9 mouse cellular contexts compared by ENCODE assay signal in the genomic region with DNA sequence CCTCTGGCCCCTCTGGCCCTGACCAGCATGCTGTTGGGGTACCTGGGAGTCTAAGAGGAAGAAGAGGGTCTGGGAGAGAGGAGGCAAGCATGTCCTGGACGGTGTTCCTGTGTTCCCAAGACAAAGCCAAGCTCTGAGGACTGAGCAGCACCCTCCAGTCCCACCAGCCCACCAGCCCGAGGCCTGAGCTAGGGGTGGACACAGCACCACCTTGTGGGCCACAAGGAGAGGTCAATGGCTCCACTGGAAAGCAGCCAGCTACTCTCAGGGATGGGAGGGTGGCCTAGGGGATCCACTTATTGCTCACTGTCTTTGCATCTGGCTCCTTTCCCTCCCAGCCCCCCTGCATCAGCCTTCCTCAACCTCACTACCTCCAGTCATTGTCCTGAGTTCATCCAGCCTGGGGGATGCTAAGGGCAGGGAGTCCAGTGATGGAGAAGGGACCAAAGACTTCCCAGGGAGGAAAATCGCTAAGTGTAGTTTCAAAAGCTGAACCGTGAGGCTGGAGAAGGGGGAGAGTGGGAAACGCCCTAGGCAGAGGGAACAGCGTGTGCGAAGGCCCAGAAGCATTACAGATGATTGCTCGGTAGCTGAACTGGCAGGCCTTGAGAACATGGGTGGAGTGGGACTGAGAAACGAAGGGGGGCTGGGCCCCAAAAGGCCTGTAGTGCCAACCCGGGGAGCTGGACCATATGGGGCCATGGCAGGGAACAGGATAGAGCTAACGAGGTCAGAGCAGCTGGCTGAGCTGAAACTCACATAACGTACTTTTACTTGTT. TPM values are rescaled to one million over a fixed set of nuclear protein-coding genes. Genes with fewer than 3 reads are reported as not detected.
DNase-seq lines count a peak whose midpoint lies in the region; ATAC-seq and TF ChIP-seq lines count a peak whose summit lies in the region.
"Had no signal": no experiment of that assay in that cellular context is flagged by ENCODE, and none has a peak within 500 bp of the region (broad histone marks: within the 10 kb centered on the region; RNA-seq: fewer than 3 reads in every experiment).

No protein-coding gene starts in this region.

- no peak overlapping the region for H3K9ac ChIP-seq in ES-Bruce4 (ENCODE audit: low read depth, poor library complexity, severe bottlenecking)
- no peak overlapping the region for H3K9ac ChIP-seq in liver, adult 2 months (ENCODE audit: low read depth, low read length)
- H3K9ac ChIP-seq in neural tube, embryonic 15.5 days (replicated peaks): no peak overlapping the region

- no peak overlapping the region for H3K4me2 ChIP-seq in neural tube, embryonic 15.5 days

- H3K9me3 ChIP-seq in ES-Bruce4 (replicated peaks; ENCODE audit: control insufficient read depth, insufficient read depth, low read length, poor library complexity, severe bottlenecking): no peaks in the 10 kb centered on the region
- no peaks in the 10 kb centered on the region for H3K9me3 ChIP-seq in embryonic facial prominence, embryonic 10.5 days
- H3K9me3 ChIP-seq in neural tube, embryonic 15.5 days (replicated peaks): no peaks in the 10 kb centered on the region
- H3K9me3 ChIP-seq: megakaryocyte, embryonic 14.5 days had no signal

- peak; percentile 21 for DNase-seq in adipocyte (ENCODE audit: low spot score)
- peak; percentile 80 for DNase-seq in embryonic facial prominence, embryonic 10.5 days (ENCODE audit: low spot score)
- peak; percentile 20 to 31 for DNase-seq in heart, postnatal 36 days
- DNase-seq in liver, adult 2 months (ENCODE audit: extremely low read depth, low read depth, low spot score): no peak
- DNase-seq in right cerebral cortex, postnatal 36 days (ENCODE audit: low spot score in 2 of 2): no peak

- H3K79me2 ChIP-seq in liver, adult 2 months (ENCODE audit: control insufficient read depth, insufficient read depth, low read length): no peaks in the 10 kb centered on the region

- H3K4me3 ChIP-seq in ES-Bruce4 (ENCODE audit: low read depth, low read length): no peak overlapping the region
- no peak overlapping the region for H3K4me3 ChIP-seq in embryonic facial prominence, embryonic 10.5 days
- no peak overlapping the region for H3K4me3 ChIP-seq in liver, adult 2 months (ENCODE audit: insufficient read depth, low read depth, low read length)
- H3K4me3 ChIP-seq in neural tube, embryonic 15.5 days (replicated peaks): no peak overlapping the region
- H3K4me3 ChIP-seq: megakaryocyte, embryonic 14.5 days had no signal

- no peak overlapping the region for H3K27ac ChIP-seq in ES-Bruce4 (ENCODE audit: insufficient read depth, low read length)
- peak overlapping the region; percentile 75 for H3K27ac ChIP-seq in embryonic facial prominence, embryonic 10.5 days (replicated peaks)
- H3K27ac ChIP-seq in liver, adult 2 months (replicated peaks; ENCODE audit: insufficient read depth, low read depth, low read length): no peak overlapping the region
- no peak overlapping the region for H3K27ac ChIP-seq in neural tube, embryonic 15.5 days (replicated peaks)

- no peaks in the 10 kb centered on the region for H3K36me3 ChIP-seq in ES-Bruce4 (ENCODE audit: control insufficient read depth, insufficient read depth, low read length, poor library complexity, severe bottlenecking)
- no peaks in the 10 kb centered on the region for H3K36me3 ChIP-seq in embryonic facial prominence, embryonic 10.5 days (replicated peaks)
- no peaks in the 10 kb centered on the region for H3K36me3 ChIP-seq in liver, adult 2 months (ENCODE audit: control insufficient read depth, insufficient read depth, low read length)
- H3K36me3 ChIP-seq in neural tube, embryonic 15.5 days: no peaks in the 10 kb centered on the region

- no peak for TF ChIP-seq POLR2A in ES-Bruce4 (IDR thresholded peaks at IDR 0.05; ENCODE audit: insufficient read depth, low read length)
- no peak for TF ChIP-seq POLR2A in liver, adult 2 months (IDR thresholded peaks at IDR 0.05; ENCODE audit: extremely low read depth, insufficient read depth, low read length)

- TF ChIP-seq CTCF in ES-Bruce4 (IDR thresholded peaks at IDR 0.05; ENCODE audit: low read depth, low read length): peak; percentile 67
- peak; percentile 56 for TF ChIP-seq CTCF in liver, adult 2 months (IDR thresholded peaks at IDR 0.05; ENCODE audit: low read depth, low read length)

- 0 out of 2 replicates have a peak, but pooled peaks have one; percentile 65 for ATAC-seq in neural tube, embryonic 15.5 days (ENCODE audit: low FRiP score)
- no peak for ATAC-seq in megakaryocyte, adult 5-6 weeks (ENCODE audit: poor library complexity, severe bottlenecking)

- H3K4me1 ChIP-seq in ES-Bruce4 (ENCODE audit: control insufficient read depth, insufficient read depth, low read length): no peaks in the 10 kb centered on the region
- H3K4me1 ChIP-seq in embryonic facial prominence, embryonic 10.5 days: peaks cover 41% of the 10 kb centered on the region
- peaks cover 8% of the 10 kb centered on the region for H3K4me1 ChIP-seq in liver, adult 2 months (ENCODE audit: control insufficient read depth, insufficient read depth, low read length)
- H3K4me1 ChIP-seq in neural tube, embryonic 15.5 days: peaks cover 8% of the 10 kb centered on the region

- no peaks in the 10 kb centered on the region for H3K27me3 ChIP-seq in ES-Bruce4 (ENCODE audit: control insufficient read depth, insufficient read depth, low read length, poor library complexity, severe bottlenecking)
- H3K27me3 ChIP-seq in embryonic facial prominence, embryonic 10.5 days (replicated peaks; ENCODE audit: low read depth, poor library complexity, severe bottlenecking): 0 out of 2 replicates have a peak, but pooled peaks cover 8% of the 10 kb centered on the region
- H3K27me3 ChIP-seq in liver, adult 2 months (ENCODE audit: control insufficient read depth, insufficient read depth, low read length): no peaks in the 10 kb centered on the region
- H3K27me3 ChIP-seq in neural tube, embryonic 15.5 days (replicated peaks): no peaks in the 10 kb centered on the region

- TF ChIP-seq EP300 in ES-Bruce4 (IDR thresholded peaks at IDR 0.05; ENCODE audit: insufficient read depth, low read depth, low read length): no peak

- intact Hi-C loops in heart, postnatal 36 days (cut with DNase I): no loop called here

- 67% methylated on average over 12 of the region's 12 CpGs for WGBS in embryonic facial prominence, embryonic 10.5 days
- 86% methylated on average over 12 of the region's 12 CpGs for WGBS in liver, adult 2 months
- WGBS in neural tube, embryonic 15.5 days: 34% methylated on average over 12 of the region's 12 CpGs

RNA-seq across cellular contexts. Expression of a gene that starts 24.7 kb away (rescaled TPM):
- not detected in 2 replicates for polyA plus RNA-seq in ES-Bruce4 (2011; ENCODE audit: insufficient read depth, insufficient read length, low read depth, missing spikeins)
- polyA plus RNA-seq in embryonic facial prominence, embryonic 10.5 days (2016; fragmentation: Nextera tagmentation; extraction: Ambion mirVana): 0.21 and 0.22 TPM in 2 replicates
- total RNA-seq in heart, postnatal 36 days (2021): not detected
- total RNA-seq in liver, adult 2 months (2014; rRNA removed): not detected in 2 replicates
- not detected in 2 replicates for polyA plus RNA-seq in liver, adult 2 months (2012; rRNA removed)
- polyA plus RNA-seq in neural tube, embryonic 15.5 days (2015; fragmentation: Nextera tagmentation; extraction: Ambion mirVana): not detected in 2 replicates
- not detected in 2 replicates for total RNA-seq in megakaryocyte, adult 5-6 weeks (2015)
- not detected in 2 replicates for total RNA-seq in megakaryocyte, adult 5-6 weeks (2017)

RNA-seq across cellular contexts. Expression of a gene that starts 54.6 kb away (rescaled TPM):
- 4.8 and 5.3 TPM in 2 replicates for polyA plus RNA-seq in ES-Bruce4 (2011; ENCODE audit: insufficient read depth, insufficient read length, low read depth, missing spikeins)
- 8.1 and 10.4 TPM in 2 replicates for polyA plus RNA-seq in embryonic facial prominence, embryonic 10.5 days (2016; fragmentation: Nextera tagmentation; extraction: Ambion mirVana)
- total RNA-seq in heart, postnatal 36 days (2021): 10 to 100 TPM; 19.3 to 21.4 TPM
- total RNA-seq in liver, adult 2 months (2014; rRNA removed): 9.3 and 9.8 TPM in 2 replicates
- 10.7 and 11.0 TPM in 2 replicates for polyA plus RNA-seq in liver, adult 2 months (2012; rRNA removed)
- 4.4 and 4.7 TPM in 2 replicates for polyA plus RNA-seq in neural tube, embryonic 15.5 days (2015; fragmentation: Nextera tagmentation; extraction: Ambion mirVana)
- total RNA-seq in megakaryocyte, adult 5-6 weeks (2015): 1.7 and 3.3 TPM in 2 replicates
- 5.5 and 7.8 TPM in 2 replicates for total RNA-seq in megakaryocyte, adult 5-6 weeks (2017)

RNA-seq across cellular contexts. Expression of a gene that starts 54.7 kb away (rescaled TPM):
- 59.2 and 63.7 TPM in 2 replicates for polyA plus RNA-seq in ES-Bruce4 (2011; ENCODE audit: insufficient read depth, insufficient read length, low read depth, missing spikeins)
- 129 and 136 TPM in 2 replicates for polyA plus RNA-seq in embryonic facial prominence, embryonic 10.5 days (2016; fragmentation: Nextera tagmentation; extraction: Ambion mirVana)
- total RNA-seq in heart, postnatal 36 days (2021): 100 to 1,000 TPM; 102 to 110 TPM
- total RNA-seq in liver, adult 2 months (2014; rRNA removed): 16.7 and 20.3 TPM in 2 replicates
- polyA plus RNA-seq in liver, adult 2 months (2012; rRNA removed): 51.8 and 51.9 TPM in 2 replicates
- 84.9 and 85.5 TPM in 2 replicates for polyA plus RNA-seq in neural tube, embryonic 15.5 days (2015; fragmentation: Nextera tagmentation; extraction: Ambion mirVana)
- total RNA-seq in megakaryocyte, adult 5-6 weeks (2015): 45.3 and 53.6 TPM in 2 replicates
- 29.6 and 40.2 TPM in 2 replicates for total RNA-seq in megakaryocyte, adult 5-6 weeks (2017)

RNA-seq across cellular contexts. Expression of a gene that starts 56.8 kb away (rescaled TPM):
- 146 and 149 TPM in 2 replicates for polyA plus RNA-seq in ES-Bruce4 (2011; ENCODE audit: insufficient read depth, insufficient read length, low read depth, missing spikeins)
- polyA plus RNA-seq in embryonic facial prominence, embryonic 10.5 days (2016; fragmentation: Nextera tagmentation; extraction: Ambion mirVana): 266 and 281 TPM in 2 replicates
- total RNA-seq in heart, postnatal 36 days (2021): 100 to 1,000 TPM; 150 to 151 TPM
- total RNA-seq in liver, adult 2 months (2014; rRNA removed): 287 and 344 TPM in 2 replicates
- polyA plus RNA-seq in liver, adult 2 months (2012; rRNA removed): 348 and 393 TPM in 2 replicates
- 391 and 405 TPM in 2 replicates for polyA plus RNA-seq in neural tube, embryonic 15.5 days (2015; fragmentation: Nextera tagmentation; extraction: Ambion mirVana)
- total RNA-seq in megakaryocyte, adult 5-6 weeks (2015): 288 and 354 TPM in 2 replicates
- 165 and 181 TPM in 2 replicates for total RNA-seq in megakaryocyte, adult 5-6 weeks (2017)

RNA-seq across cellular contexts. Expression of a gene that starts 57.6 kb away (rescaled TPM):
- polyA plus RNA-seq in ES-Bruce4 (2011; ENCODE audit: insufficient read depth, insufficient read length, low read depth, missing spikeins): 15.7 and 38.3 TPM in 2 replicates
- polyA plus RNA-seq in embryonic facial prominence, embryonic 10.5 days (2016; fragmentation: Nextera tagmentation; extraction: Ambion mirVana): 20.7 and 42.7 TPM in 2 replicates
- 10 to 100 TPM; 11.5 to 18.3 TPM for total RNA-seq in heart, postnatal 36 days (2021)
- total RNA-seq in liver, adult 2 months (2014; rRNA removed): 5.6 and 6.6 TPM in 2 replicates
- 4.2 and 5.3 TPM in 2 replicates for polyA plus RNA-seq in liver, adult 2 months (2012; rRNA removed)
- polyA plus RNA-seq in neural tube, embryonic 15.5 days (2015; fragmentation: Nextera tagmentation; extraction: Ambion mirVana): 17.7 and 36.3 TPM in 2 replicates
- 26.5 and 30.8 TPM in 2 replicates for total RNA-seq in megakaryocyte, adult 5-6 weeks (2015)
- 33.3 and 36.7 TPM in 2 replicates for total RNA-seq in megakaryocyte, adult 5-6 weeks (2017)

Comparison
In these comparisons a context has a peak if more than half of its experiments do, and no peak if none do; other contexts are left out.
1. DNase-seq: peak in adipocyte (single experiment), embryonic facial prominence, embryonic 10.5 days (single experiment) and heart, postnatal 36 days (2 of 2); none in liver, adult 2 months (single experiment) and right cerebral cortex, postnatal 36 days (0 of 2).